Mouse (Mus musculus) hindbrain, embryonic 12.5 days (tissue): ENCODE measurements at regions not wholly inside any gene's neighbourhood (a gene's known extent, or its start where the extent isn't known, plus 50 kb on each side); places are given as distances from the start of the nearest gene placed in this dataset.

Source experiments
- ATAC-seq: fragments of 200-750 bp; cut with Nextera tagmentation; 2 replicates; pipeline ENCODE4 v1.8.0; 2017; ENCODE audit warnings: moderate TSS enrichment; ENCODE audit not compliant: low FRiP score
- H3K27ac ChIP-seq: fragments of 300-500 bp; sonication (generic); 2 replicates; pipeline ENCODE4 v1.5.1; 2016; ENCODE audit warnings: mild to moderate bottlenecking
- H3K27me3 ChIP-seq: fragments of 300-500 bp; sonication (generic); 2 replicates; pipeline ENCODE4 v1.6.1; 2016; ENCODE audit warnings: mild to moderate bottlenecking
- H3K36me3 ChIP-seq: fragments of 300-500 bp; sonication (generic); 2 replicates; pipeline ENCODE4 v1.6.1; 2016; ENCODE audit warnings: mild to moderate bottlenecking
- H3K4me1 ChIP-seq: fragments of 300-500 bp; sonication (generic); 2 replicates; pipeline ENCODE4 v1.6.1; 2016
- H3K4me2 ChIP-seq: fragments of 300-500 bp; sonication (generic); replicated peaks from 2 replicates; pipeline ENCODE4 v1.6.1; 2016; ENCODE audit warnings: mild to moderate bottlenecking
- H3K4me3 ChIP-seq: fragments of 300-500 bp; sonication (generic); 2 replicates; pipeline ENCODE4 v1.5.1; 2016; ENCODE audit warnings: mild to moderate bottlenecking
- H3K9ac ChIP-seq: fragments of 300-500 bp; sonication (generic); 2 replicates; pipeline ENCODE4 v1.6.1; 2016; ENCODE audit warnings: mild to moderate bottlenecking, moderate library complexity
- H3K9me3 ChIP-seq: fragments of 300-500 bp; sonication (generic); replicated peaks from 2 replicates; pipeline ENCODE4 v1.6.1; 2016; ENCODE audit warnings: mild to moderate bottlenecking
- WGBS: fragments of 180-500 bp; shearing (Covaris S2); methylation state at CpG from one replicate; pipeline ENCODE4 v1.1.7; 2016; 5-methylcytosine and 5-hydroxymethylcytosine counted together

DNA sequence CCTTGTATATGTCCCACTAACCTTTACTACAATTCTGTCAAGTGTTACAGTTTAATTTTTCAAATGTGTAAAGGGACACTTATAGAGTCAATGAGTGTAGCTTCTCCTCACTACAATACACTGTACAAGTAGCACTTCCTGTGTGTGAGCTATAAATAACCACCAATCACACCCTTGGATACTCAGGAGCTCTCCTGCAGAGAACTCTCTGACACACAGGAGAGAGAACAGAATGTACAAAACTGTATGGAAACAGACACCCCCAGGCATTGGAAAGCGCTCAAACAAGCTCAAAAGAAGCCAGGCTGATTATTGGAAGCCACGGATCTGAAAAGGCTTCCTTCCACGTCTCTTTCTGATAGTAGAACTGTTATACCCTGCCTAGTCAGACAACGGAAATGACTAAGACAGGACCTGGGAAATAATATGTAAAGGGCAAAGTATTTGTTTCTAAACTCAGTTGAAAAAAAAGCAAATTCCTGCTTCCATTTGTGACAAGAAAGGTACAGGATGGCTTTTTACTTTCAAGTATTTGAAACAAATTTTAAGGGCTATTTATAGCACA, 122.9 kb upstream of the Arhgap18 start:
- Histone ChIP-seq H3K4me3 (no peak overlapping the region), H3K27me3 (no peaks in the 10 kb centered on the region), H3K36me3 (no peaks in the 10 kb centered on the region), H3K9ac (no peak overlapping the region), H3K4me1 (no peaks in the 10 kb centered on the region), H3K27ac (no peak overlapping the region), H3K4me2 (no peak overlapping the region), H3K9me3 (no peaks in the 10 kb centered on the region)
- ATAC-seq, result no peak
- WGBS, result 81% methylated on average over 4 of the region's 4 CpGs

DNA sequence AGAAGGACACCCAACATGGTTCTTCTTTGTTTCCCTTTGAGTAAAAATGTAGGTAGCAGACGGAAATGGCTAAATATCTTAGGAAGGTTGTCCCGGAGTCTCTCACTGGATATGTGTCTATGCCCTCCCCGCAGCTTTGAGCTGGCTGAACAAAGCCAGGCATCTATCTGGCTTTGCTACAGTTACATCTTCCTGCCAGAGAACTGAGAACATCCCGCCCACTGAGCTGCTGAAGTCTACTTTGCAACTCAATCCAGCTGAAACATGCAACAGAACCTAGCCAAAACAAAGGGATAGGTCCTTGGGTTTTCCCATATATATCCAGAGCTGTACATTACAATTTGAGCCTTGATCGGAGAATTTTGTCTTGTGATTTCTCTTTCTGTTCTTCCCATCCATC, 121.0 kb upstream of the Arhgap18 start:
- Histone ChIP-seq H3K27me3 (no peaks in the 10 kb centered on the region), H3K4me2 (no peak overlapping the region), H3K36me3 (no peaks in the 10 kb centered on the region), H3K4me3 (no peak overlapping the region), H3K9me3 (no peaks in the 10 kb centered on the region), H3K9ac (no peak overlapping the region), H3K4me1 (no peaks in the 10 kb centered on the region), H3K27ac (no peak overlapping the region)
- 90% methylated on average over 5 of the region's 5 CpGs for WGBS
- no peak for ATAC-seq

DNA sequence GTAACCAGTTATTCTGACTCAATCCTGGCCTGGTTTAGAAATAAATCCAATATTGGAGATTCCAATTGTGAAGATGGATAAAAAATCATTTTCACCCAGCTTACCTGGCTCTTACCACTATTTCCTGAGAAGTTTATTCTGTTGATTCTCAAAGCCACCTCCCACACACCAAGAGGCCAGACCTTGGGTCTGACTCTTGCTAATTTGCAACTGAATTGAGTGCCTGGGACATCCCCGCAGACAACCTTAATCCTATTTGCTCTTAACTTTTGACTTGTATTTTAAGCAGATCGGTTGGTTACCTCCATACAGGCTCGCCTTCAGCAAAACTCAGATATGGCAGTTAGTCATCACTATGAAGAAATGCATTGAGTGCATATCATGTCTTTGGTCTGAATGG, 115.8 kb upstream of the Arhgap18 start:
- Histone ChIP-seq H3K9me3 (no peaks in the 10 kb centered on the region), H3K27ac (no peak overlapping the region), H3K36me3 (no peaks in the 10 kb centered on the region), H3K4me2 (no peak overlapping the region), H3K9ac (no peak overlapping the region), H3K4me1 (no peaks in the 10 kb centered on the region), H3K4me3 (no peak overlapping the region), H3K27me3 (no peaks in the 10 kb centered on the region)
- WGBS, result 38% methylated on average over 3 of the region's 3 CpGs
- no peak for ATAC-seq

- H3K4me1 ChIP-seq, result no peaks in the 10 kb centered on the region
- no peak for ATAC-seq
- WGBS, result 68% methylated on average over 4 of the region's 4 CpGs
- no peak overlapping the region for H3K9ac ChIP-seq
- H3K36me3 ChIP-seq, result no peaks in the 10 kb centered on the region
- H3K4me2 ChIP-seq, result no peak overlapping the region
- no peaks in the 10 kb centered on the region for H3K27me3 ChIP-seq
- H3K4me3 ChIP-seq, result no peak overlapping the region
- no peaks in the 10 kb centered on the region for H3K9me3 ChIP-seq
- no peak overlapping the region for H3K27ac ChIP-seq
Observed at GRCm38 (mm10) chr10:26638056-26638455, 115.2 kb upstream of the Arhgap18 start.

DNA sequence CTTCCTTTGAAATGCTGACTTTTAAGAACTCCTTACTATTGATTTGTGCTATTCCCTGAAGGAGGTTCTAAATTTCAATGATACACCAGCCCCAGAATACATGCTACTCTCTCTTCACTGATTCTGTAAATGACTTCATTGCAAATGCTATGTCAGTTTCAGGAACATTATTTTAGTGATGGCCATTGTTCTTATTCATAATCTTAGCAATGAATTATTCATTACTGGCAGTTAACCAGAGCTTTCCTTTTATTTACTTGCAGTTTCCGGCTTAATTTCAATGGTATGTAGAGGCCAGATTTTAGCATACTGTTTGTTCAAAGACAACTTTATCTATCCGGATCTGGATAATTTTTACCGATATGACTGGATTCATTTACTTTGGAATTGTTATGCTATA, 114.1 kb upstream of the Arhgap18 start:
- no peak overlapping the region for H3K9ac ChIP-seq
- WGBS, result 75% methylated on average over 3 of the region's 3 CpGs
- no peak overlapping the region for H3K27ac ChIP-seq
- H3K27me3 ChIP-seq, result no peaks in the 10 kb centered on the region
- H3K4me3 ChIP-seq, result no peak overlapping the region
- no peaks in the 10 kb centered on the region for H3K4me1 ChIP-seq
- H3K4me2 ChIP-seq, result no peak overlapping the region
- ATAC-seq, result no peak
- H3K9me3 ChIP-seq, result no peaks in the 10 kb centered on the region
- H3K36me3 ChIP-seq, result no peaks in the 10 kb centered on the region

DNA sequence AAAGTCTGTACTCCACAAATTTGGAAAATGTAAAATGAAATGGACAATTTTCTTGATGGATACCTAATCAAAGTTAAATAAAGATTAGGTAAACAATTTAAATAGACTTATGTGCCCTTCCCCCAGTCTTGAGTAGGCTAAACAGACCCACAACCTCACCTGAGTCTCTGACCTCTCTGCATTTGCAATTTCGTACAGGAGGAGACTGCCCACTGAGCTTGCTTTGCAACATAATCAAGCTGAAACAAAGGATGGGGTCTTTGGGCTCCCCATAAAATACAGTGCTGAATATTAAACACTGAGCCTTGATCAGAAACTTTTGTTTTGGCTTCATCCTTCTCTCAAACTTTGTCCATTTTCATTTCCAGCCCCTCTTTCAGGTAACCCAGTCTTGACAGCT, 100.1 kb upstream of the Arhgap18 start:
- WGBS, result 63% methylated on average over 1 of the region's 1 CpGs
- no peaks in the 10 kb centered on the region for H3K36me3 ChIP-seq
- H3K9ac ChIP-seq, result no peak overlapping the region
- H3K9me3 ChIP-seq, result no peaks in the 10 kb centered on the region
- H3K4me1 ChIP-seq, result no peaks in the 10 kb centered on the region
- ATAC-seq, result no peak
- no peak overlapping the region for H3K4me2 ChIP-seq
- no peaks in the 10 kb centered on the region for H3K27me3 ChIP-seq
- H3K4me3 ChIP-seq, result no peak overlapping the region
- H3K27ac ChIP-seq, result no peak overlapping the region

GRCm38 (mm10) chr10:26664270-26664669, 89.0 kb upstream of the Arhgap18 start:
- Histone ChIP-seq H3K27me3 (no peaks in the 10 kb centered on the region), H3K4me2 (no peak overlapping the region), H3K27ac (no peak overlapping the region), H3K9ac (no peak overlapping the region), H3K4me1 (no peaks in the 10 kb centered on the region), H3K36me3 (no peaks in the 10 kb centered on the region), H3K9me3 (no peaks in the 10 kb centered on the region), H3K4me3 (no peak overlapping the region)
- ATAC-seq, result no peak

DNA sequence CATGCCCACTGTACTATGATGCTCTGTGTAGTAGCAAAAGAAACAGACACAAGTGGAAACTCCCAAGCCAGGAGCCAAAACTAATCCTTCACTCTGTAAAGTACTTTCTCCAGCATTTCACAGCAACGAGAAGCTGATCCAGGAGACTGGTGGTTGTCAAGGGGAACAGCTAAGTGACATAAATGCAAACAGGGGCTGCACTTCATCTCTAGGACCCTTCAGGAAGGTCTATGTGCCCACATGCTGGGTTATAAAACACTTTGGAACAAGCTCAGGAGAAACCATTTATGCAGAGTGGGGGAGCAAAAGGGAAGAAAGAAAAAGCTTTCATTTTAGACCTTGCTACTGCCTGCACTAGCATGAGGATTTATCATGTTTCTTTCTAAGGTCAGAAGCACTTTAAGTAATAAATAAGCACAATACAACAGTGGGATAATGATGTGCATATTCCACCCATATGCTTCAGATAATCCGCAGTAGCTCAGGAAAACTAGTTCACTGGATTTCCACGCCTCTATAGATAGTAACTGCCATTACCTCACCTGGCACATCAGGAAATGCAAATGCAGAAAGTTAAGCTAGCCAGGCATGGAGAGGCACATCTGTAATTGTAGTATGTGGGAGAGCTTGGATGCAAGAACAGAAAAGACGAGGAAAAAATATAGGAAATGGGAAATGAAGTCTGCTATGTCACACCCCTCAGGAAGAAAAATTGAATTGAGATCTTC, 73.6 kb upstream of the Arhgap18 start:
- no peak overlapping the region for H3K9ac ChIP-seq
- WGBS, result 70% methylated on average over 4 of the region's 4 CpGs
- H3K4me1 ChIP-seq, result no peaks in the 10 kb centered on the region
- H3K9me3 ChIP-seq, result no peaks in the 10 kb centered on the region
- no peak overlapping the region for H3K4me2 ChIP-seq
- no peaks in the 10 kb centered on the region for H3K27me3 ChIP-seq
- H3K4me3 ChIP-seq, result no peak overlapping the region
- no peak overlapping the region for H3K27ac ChIP-seq
- ATAC-seq, result no peak
- H3K36me3 ChIP-seq, result no peaks in the 10 kb centered on the region

DNA sequence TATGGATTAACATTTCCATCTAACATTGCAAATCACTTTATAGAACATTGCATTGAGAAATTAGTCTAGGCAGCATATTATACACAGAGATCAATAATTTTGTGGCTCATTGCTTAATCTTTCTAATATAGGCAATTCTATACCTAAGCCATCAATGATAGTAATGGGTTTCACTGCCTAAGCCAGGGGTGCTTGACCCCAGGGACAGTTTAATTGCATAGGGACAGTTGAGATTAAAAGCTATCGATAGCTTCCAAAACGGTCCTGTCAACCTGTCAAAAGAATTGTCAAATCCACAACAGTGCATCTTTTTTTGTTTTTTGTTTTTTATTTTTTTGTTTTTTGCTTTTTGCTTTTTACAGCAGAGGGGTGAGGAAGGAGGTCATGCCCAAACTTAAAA, 58.5 kb upstream of the Arhgap18 start:
- no peaks in the 10 kb centered on the region for H3K36me3 ChIP-seq
- WGBS, result 57% methylated on average over 2 of the region's 2 CpGs
- H3K27ac ChIP-seq, result no peak overlapping the region
- H3K4me3 ChIP-seq, result peak overlapping the region; percentile 43
- peaks cover 5% of the 10 kb centered on the region; the same call in 1 of the 2 replicates for H3K27me3 ChIP-seq
- peak overlapping the region; percentile 77 for H3K4me2 ChIP-seq
- no peaks in the 10 kb centered on the region for H3K4me1 ChIP-seq
- H3K9ac ChIP-seq, result no peak overlapping the region
- no peaks in the 10 kb centered on the region for H3K9me3 ChIP-seq
- peak; percentile 17 for ATAC-seq

DNA sequence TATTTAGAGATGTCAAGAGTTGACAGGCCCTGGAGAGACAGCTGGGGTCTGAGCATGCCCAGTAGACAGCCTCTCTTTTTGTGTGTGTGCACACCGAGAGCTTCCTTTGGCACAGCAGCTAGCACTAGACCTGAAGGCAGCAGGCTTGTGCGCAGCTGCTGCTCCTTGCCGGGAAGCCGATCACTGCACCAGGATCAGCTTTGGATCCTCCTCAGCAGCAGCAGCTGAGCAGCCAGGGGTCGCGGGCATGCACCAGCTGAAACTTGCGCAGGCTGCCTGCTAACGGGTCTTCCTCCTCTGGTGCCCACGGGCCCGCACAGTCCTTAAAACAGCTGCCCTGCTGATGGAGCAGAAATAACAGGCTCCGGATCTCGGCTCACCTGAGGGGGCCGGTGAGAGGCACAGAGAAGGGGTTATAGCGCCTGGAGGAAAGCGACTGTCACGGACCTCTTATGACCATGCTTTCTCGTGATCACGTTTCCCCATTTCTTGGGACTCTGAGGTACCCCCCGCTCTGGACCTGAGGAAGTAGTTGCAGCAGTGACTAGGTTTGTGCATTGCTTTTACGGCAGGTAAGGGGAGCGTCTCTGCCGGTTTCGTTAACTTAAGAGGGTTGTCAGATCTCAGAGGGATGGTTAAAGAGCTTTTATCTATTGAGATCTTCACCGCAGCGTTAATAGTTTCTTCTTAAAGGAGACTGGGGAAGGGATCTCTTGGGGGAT, 57.8 kb upstream of the Arhgap18 start:
- peak overlapping the region; percentile 60 for H3K9ac ChIP-seq
- peak overlapping the region; percentile 60; the same call in 1 of the 2 replicates for H3K27ac ChIP-seq
- H3K9me3 ChIP-seq, result no peaks in the 10 kb centered on the region
- no peaks in the 10 kb centered on the region for H3K36me3 ChIP-seq
- no peaks in the 10 kb centered on the region for H3K4me1 ChIP-seq
- WGBS, result 3% methylated on average over 25 of the region's 25 CpGs
- H3K4me2 ChIP-seq, result peak overlapping the region; percentile 77
- ATAC-seq, result peak; percentile 97
- peaks cover 5% of the 10 kb centered on the region; the same call in 1 of the 2 replicates for H3K27me3 ChIP-seq
- peak overlapping the region; percentile 43 for H3K4me3 ChIP-seq
